Mouse (Mus musculus) G1E (cell line): Measurements from ENCODE around the gene Apoa2.

Experiments
- CTCF ChIP-seq: IDR thresholded peaks from 2 replicates; pipeline ENCODE4 v1.5.1; 2012; ENCODE audit warnings: low read depth, low read length, inconsistent platforms, mixed read lengths
- GATA1 ChIP-seq: IDR thresholded peaks from 2 replicates; pipeline ENCODE4 v1.6.1; 2012; ENCODE audit warnings: borderline replicate concordance, low read length, inconsistent platforms, mixed read lengths
- GATA2 ChIP-seq: IDR thresholded peaks from 2 replicates; pipeline ENCODE4 v1.6.1; 2012; ENCODE audit warnings: low read depth, low read length, inconsistent platforms, borderline replicate concordance
- POLR2AphosphoS5 ChIP-seq: IDR thresholded peaks from 2 replicates; pipeline ENCODE4 v1.6.1; 2012; ENCODE audit warnings: low read depth, low read length, inconsistent platforms; ENCODE audit not compliant: insufficient replicate concordance

DNA sequence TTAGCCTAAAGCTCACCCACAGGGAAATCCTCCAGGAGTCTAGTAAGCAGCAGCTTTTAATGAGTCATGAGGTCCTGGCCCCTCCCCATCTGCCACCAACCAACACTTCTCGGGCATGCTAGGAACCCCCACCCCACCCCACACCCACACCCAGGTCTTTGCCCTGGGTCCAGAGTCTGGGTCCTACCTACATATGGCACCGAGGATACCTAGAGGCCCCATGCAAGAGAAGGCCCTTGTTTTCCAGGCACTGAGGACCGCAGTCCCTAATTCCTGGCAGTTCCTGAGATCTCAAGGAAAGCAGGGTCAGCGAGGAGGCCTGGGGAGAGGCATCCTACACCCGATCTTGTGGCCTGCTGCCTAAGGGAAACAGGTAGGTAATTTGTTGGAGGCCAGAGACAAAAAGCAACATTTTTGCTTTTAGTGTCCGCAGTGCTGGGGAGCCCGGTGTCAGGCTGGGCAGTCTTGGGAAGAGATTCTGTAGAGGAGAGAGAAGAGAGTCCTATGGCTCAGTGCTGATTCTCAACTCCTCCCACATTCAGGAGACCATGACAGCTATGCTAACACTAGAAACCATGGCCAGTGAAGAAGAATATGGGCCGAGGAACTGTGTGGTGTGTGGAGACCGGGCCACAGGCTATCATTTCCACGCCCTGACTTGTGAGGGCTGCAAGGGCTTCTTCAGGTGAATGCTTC lies 10.9 kb upstream of the Apoa2 start, which contains the start of gene Nr1i3:
- no peak for TF ChIP-seq CTCF
- TF ChIP-seq GATA2: no peak
- no peak for TF ChIP-seq POLR2AphosphoS5
- no peak for TF ChIP-seq GATA1
